Mouse (Mus musculus) brain, embryonic 14.5 days (tissue): ENCODE results near the gene Rad18.

Experiments
- CTCF ChIP-seq: fragments of 200-500 bp; IDR thresholded peaks from 2 replicates; pipeline ENCODE4 v1.5.1; 2012; ENCODE audit warnings: inconsistent platforms, mild to moderate bottlenecking, moderate library complexity, borderline replicate concordance; ENCODE audit not compliant: insufficient read depth, insufficient read length; ENCODE audit errors: extremely low read depth
- POLR2A ChIP-seq: fragments of 200-500 bp; IDR thresholded peaks from 2 replicates; pipeline ENCODE4 v1.6.1; 2012; ENCODE audit warnings: mild to moderate bottlenecking, inconsistent platforms, borderline replicate concordance; ENCODE audit not compliant: poor library complexity, insufficient read depth, insufficient read length, severe bottlenecking; ENCODE audit errors: extremely low read depth

DNA sequence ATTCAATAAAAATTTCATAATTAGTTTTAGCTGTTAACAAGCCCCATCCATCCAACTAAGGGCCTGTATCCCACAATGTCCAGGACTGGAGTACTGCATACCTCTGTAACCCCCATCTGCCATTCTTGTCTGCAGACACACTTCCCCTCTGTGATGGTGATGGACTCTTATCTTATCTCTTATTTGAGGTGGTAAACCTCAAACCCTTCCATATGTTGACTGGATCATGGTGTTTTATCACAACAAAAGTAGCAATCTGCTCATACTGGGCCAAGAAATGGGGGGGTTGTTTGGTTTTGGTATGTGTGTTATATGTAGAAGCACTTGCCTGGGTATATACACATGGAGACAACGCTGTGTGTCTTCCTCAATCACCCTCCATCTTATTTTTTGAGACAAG is 5.0 kb downstream of the Rad18 start:
- TF ChIP-seq CTCF (no peak), POLR2A (no peak)
